Mouse (Mus musculus) ES-E14 (cell line): ENCODE measurements around the gene Aoc1. TPM values are rescaled to one million over a fixed set of nuclear protein-coding genes. Genes with fewer than 3 reads are reported as not detected.

Source experiments
- DNase-seq: peaks from one replicate; pipeline ENCODE4 v3.0.0-alpha.2; 2013; ENCODE audit warnings: low read depth, low spot score
- H3K27ac ChIP-seq: 2 replicates; pipeline ENCODE4 v1.5.1; 2012; ENCODE audit warnings: low read depth, mild to moderate bottlenecking, low read length, moderate library complexity, mixed read lengths; ENCODE audit not compliant: poor library complexity, insufficient read depth, severe bottlenecking
- H3K36me3 ChIP-seq: 2 replicates; pipeline ENCODE4 v1.6.1; 2012; ENCODE audit warnings: mild to moderate bottlenecking, low read length, moderate library complexity, mixed read lengths; ENCODE audit not compliant: control insufficient read depth, poor library complexity, insufficient read depth, severe bottlenecking
- H3K4me1 ChIP-seq, 2 experiments: fragments of 150-350 bp in 1 of 2; sonication (generic) in 1 of 2; 2 replicates each; pipeline ENCODE4 v1.6.1; 2012; ENCODE audit warnings: low read length in 2 of 2, mild to moderate bottlenecking in 1 of 2, mixed read lengths in 1 of 2; ENCODE audit not compliant: control insufficient read depth in 2 of 2, insufficient read depth in 2 of 2, poor library complexity in 1 of 2
- H3K4me3 ChIP-seq, 2 experiments: fragments of 150-350 bp in 1 of 2; sonication (generic) in 1 of 2; 2 replicates each; pipeline ENCODE4 v1.5.1; 2012; ENCODE audit warnings: low read length in 2 of 2, low read depth in 1 of 2, mild to moderate bottlenecking in 1 of 2, mixed read lengths in 1 of 2; ENCODE audit not compliant: insufficient read depth in 1 of 2, poor library complexity in 1 of 2, severe bottlenecking in 1 of 2
- H3K9ac ChIP-seq: 2 replicates; pipeline ENCODE4 v1.6.1; 2012; ENCODE audit warnings: low read depth, mild to moderate bottlenecking, low read length, mixed read lengths; ENCODE audit not compliant: poor library complexity, insufficient read depth, severe bottlenecking
- H3K9me3 ChIP-seq: fragments of 150-350 bp; sonication (generic); 2 replicates; pipeline ENCODE4 v1.6.1; 2012; ENCODE audit warnings: low read depth, mild to moderate bottlenecking, low read length; ENCODE audit not compliant: control insufficient read depth, insufficient read depth
- CHD2 ChIP-seq: IDR thresholded peaks from 2 replicates; pipeline ENCODE4 v1.6.1; 2014; ENCODE audit warnings: mild to moderate bottlenecking, low read depth, low read length, inconsistent platforms
- HCFC1 ChIP-seq: IDR thresholded peaks from 2 replicates; pipeline ENCODE4 v1.6.1; 2012; ENCODE audit warnings: low read length, inconsistent platforms, borderline replicate concordance; ENCODE audit not compliant: insufficient read depth
- MAFK ChIP-seq: IDR thresholded peaks from 2 replicates; pipeline ENCODE4 v1.6.1; 2014; ENCODE audit warnings: mild to moderate bottlenecking, low read depth, low read length, inconsistent platforms; ENCODE audit not compliant: insufficient read depth
- ZC3H11A ChIP-seq: IDR thresholded peaks from 2 replicates; pipeline ENCODE4 v1.6.1; 2012; ENCODE audit warnings: low read depth, mild to moderate bottlenecking, inconsistent platforms, low read length, borderline replicate concordance
- ZNF384 ChIP-seq: IDR thresholded peaks from 2 replicates; pipeline ENCODE4 v1.6.1; 2012; ENCODE audit warnings: low read depth, low read length, inconsistent platforms
- in situ Hi-C, 2 experiments: fragments of 600-800 bp; cut with MboI; formaldehyde crosslinking; loops; one replicate each; pipeline ENCODE4 v1.15.1; 2025; ENCODE audit warnings: low sequenced_read_pairs in 2 of 2, inconsistent platforms in 1 of 2; ENCODE audit not compliant: unreplicated experiment in 2 of 2
- total RNA-seq: library from RNA; depleted of rRNA; stranded (reverse); fragments of 300-350 nt; gene quantifications from 2 replicates; pipeline ENCODE4 v1.2.3, GENCODE M21; 2012

The Aoc1 gene
- total RNA-seq, 1 experiment, result 0.31 TPM

DNA sequence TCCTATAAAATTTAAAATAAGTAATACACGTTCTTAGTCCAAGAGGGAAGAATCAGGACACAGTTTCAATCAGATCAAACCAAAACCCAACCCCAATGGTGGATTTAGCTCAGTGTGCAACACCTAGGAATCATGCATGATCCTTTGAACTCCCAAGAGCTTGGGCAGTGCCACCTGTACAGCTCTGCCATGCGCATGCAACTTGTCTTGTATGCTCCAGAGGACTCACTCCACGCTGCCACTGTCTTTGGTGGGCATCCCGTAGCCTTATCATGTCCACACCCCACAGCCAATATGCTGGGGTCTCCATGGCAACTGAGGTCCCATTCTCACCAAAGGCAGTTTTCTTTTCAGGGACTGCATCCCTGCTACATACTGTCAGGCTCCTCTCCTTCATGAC is 5.5 kb upstream of the Aoc1 start:
- Histone ChIP-seq H3K9ac (no peak overlapping the region), H3K36me3 (no peaks in the 10 kb centered on the region), H3K9me3 (no peaks in the 10 kb centered on the region), H3K27ac (no peak overlapping the region), H3K4me1 (peaks cover 3 to 19% of the 10 kb centered on the region in 2 experiments; a peak in 3 of 4 replicates), H3K4me3 (no peak overlapping the region)
- in situ Hi-C loops, result no loop called here
- no peak for DNase-seq
- TF ChIP-seq CHD2 (no peak), ZC3H11A (no peak), ZNF384 (no peak), MAFK (no peak), HCFC1 (no peak)

DNA sequence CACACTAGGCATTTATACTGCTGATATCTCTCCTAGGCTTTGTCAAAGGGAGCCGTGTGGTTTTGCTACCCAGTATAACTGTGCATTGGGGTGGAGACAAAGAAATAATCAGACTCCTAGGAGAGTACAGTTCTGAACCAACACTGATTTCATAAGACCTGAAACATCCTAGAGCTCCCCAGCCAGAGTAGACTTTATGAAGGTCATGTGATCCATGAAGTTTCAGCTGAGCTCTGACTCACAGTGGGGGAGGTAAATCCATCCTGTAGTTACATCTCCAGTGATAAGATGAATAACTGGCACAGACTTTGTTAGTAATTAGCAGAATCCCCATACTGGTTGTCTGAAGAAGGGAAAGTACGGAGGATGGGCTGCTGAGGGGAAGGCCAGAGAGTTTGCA is 2.9 kb upstream of the Aoc1 start:
- peaks cover 3 to 13% of the 10 kb centered on the region in 2 experiments; a peak in 3 of 4 replicates for H3K4me1 ChIP-seq
- H3K9ac ChIP-seq, result no peak overlapping the region
- H3K9me3 ChIP-seq, result no peaks in the 10 kb centered on the region
- DNase-seq, result no peak
- no peaks in the 10 kb centered on the region for H3K36me3 ChIP-seq
- H3K4me3 ChIP-seq, result no peak overlapping the region
- no peak for TF ChIP-seq MAFK
- TF ChIP-seq CHD2, result no peak
- no peak for TF ChIP-seq ZC3H11A
- TF ChIP-seq ZNF384, result no peak
- TF ChIP-seq HCFC1, result no peak
- in situ Hi-C loops, result no loop called here
- H3K27ac ChIP-seq, result no peak overlapping the region

DNA sequence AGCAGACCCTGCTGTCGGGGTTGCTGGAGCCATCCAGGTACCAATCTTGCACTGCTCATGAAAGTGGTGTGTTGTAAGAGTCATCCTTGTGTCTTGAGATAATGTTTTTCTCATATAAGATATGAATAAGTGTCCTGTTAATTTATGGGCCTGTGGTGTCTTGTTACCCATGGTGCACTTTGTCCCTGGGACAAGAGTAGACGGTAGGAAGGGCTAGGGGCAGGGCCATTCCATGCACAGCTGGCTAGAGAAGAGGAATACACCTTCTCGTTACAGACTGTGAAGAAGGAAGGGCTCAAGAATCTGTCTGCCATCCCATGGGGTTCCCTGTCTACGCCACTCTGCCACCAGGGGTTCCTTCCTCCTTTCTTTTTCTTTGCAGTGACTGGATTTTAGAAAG is 1.9 kb downstream of the Aoc1 start:
- H3K27ac ChIP-seq, result no peak overlapping the region
- in situ Hi-C loops, result no loop called here
- H3K9ac ChIP-seq, result no peak overlapping the region
- H3K9me3 ChIP-seq, result no peaks in the 10 kb centered on the region
- H3K4me1 ChIP-seq, result no peaks in the 10 kb centered on the region
- H3K4me3 ChIP-seq, result no peak overlapping the region
- no peak for TF ChIP-seq MAFK
- no peak for TF ChIP-seq CHD2
- no peak for TF ChIP-seq ZNF384
- TF ChIP-seq HCFC1, result no peak
- TF ChIP-seq ZC3H11A, result no peak
- no peaks in the 10 kb centered on the region for H3K36me3 ChIP-seq
- no peak for DNase-seq

DNA sequence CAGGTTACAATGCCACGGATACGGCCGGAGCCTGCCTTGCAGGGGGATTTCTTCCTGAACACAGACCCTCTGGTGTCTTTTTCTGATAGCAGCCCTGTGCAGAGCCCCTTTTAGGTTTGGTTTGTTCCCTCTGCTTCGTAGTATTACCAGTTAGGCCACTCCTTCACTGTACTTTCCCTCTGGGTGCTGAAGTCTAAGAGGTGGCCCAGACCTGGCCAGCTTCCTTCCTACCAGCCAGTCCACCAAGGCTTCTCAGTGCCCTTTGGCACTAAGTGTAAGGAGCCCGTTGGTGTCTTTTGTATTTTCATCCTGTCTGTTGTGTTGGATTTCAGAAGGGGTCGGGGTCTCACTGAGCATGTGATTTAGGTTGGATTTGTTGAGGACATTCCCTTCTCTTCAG is 2.8 kb downstream of the Aoc1 start:
- H3K9me3 ChIP-seq, result no peaks in the 10 kb centered on the region
- in situ Hi-C loops, result no loop called here
- TF ChIP-seq MAFK, result no peak
- no peak for TF ChIP-seq ZNF384
- no peak for TF ChIP-seq ZC3H11A
- no peak for TF ChIP-seq CHD2
- no peak for TF ChIP-seq HCFC1
- no peaks in the 10 kb centered on the region for H3K4me1 ChIP-seq
- H3K9ac ChIP-seq, result no peak overlapping the region
- no peaks in the 10 kb centered on the region for H3K36me3 ChIP-seq
- no peak overlapping the region for H3K27ac ChIP-seq
- no peak for DNase-seq
- no peak overlapping the region for H3K4me3 ChIP-seq

DNA sequence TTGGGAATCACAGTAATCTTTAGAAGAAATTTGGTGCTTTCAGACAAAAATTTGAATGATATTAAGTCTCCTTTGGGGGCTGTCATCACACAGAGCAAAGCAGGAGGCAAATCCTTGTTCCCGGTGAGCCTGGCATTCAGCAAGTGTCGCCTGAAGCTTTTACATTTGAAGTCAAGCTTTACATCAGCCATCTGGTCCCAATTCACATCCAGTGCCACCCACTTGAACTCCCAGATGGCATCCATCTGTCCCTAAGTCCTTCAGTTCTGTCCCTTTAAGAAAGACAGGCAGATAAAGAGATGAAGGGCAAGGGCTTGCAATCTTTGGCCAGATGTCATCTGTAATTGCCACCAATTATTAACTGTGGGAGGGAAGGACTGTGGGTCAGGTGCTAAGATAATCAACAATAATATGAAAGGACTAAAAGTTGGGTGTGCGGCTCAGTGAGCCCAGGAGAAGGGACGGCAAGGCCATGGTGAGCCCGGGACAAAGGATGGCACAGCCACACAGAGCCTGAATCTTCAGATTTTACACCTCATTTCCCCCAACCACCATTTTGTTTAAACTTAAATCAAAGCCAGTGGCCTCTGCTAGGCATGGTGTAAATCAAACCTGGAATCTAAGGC is 3.9 kb downstream of the Aoc1 start:
- in situ Hi-C loops, result no loop called here
- no peaks in the 10 kb centered on the region for H3K4me1 ChIP-seq
- H3K27ac ChIP-seq, result no peak overlapping the region
- H3K36me3 ChIP-seq, result no peaks in the 10 kb centered on the region
- TF ChIP-seq CHD2 (no peak), HCFC1 (no peak), MAFK (no peak), ZNF384 (no peak), ZC3H11A (no peak)
- no peak overlapping the region for H3K4me3 ChIP-seq
- no peaks in the 10 kb centered on the region for H3K9me3 ChIP-seq
- no peak overlapping the region for H3K9ac ChIP-seq
- no peak for DNase-seq
